7 mouse cellular contexts compared by ENCODE assay signal in genomic region chr3:81017385-81018051, GRCm38 (mm10). TPM values are rescaled to one million over a fixed set of nuclear protein-coding genes. Genes with fewer than 3 reads are reported as not detected.
DNase-seq lines count a peak whose midpoint lies in the region; ATAC-seq and TF ChIP-seq lines count a peak whose summit lies in the region.

No protein-coding gene starts in this region.

- TF ChIP-seq CTCF in C2C12 (IDR thresholded peaks at IDR 0.05; ENCODE audit: control insufficient read depth, insufficient read depth, insufficient read length), result no peak
- no peak for TF ChIP-seq CTCF in kidney, postnatal 0 days (IDR thresholded peaks at IDR 0.05; ENCODE audit: low read depth)

- H3K9ac ChIP-seq in kidney, postnatal 0 days (ENCODE audit: low read depth, low read length), result no peak overlapping the region
- H3K9ac ChIP-seq in stomach, embryonic 14.5 days (replicated peaks; ENCODE audit: low read depth, low read length), result no peak overlapping the region

- no peaks in the 10 kb centered on the region for H3K27me3 ChIP-seq in C2C12 (ENCODE audit: control insufficient read depth, insufficient read depth, insufficient read length)
- no peaks in the 10 kb centered on the region for H3K27me3 ChIP-seq in kidney, postnatal 0 days (ENCODE audit: insufficient read depth, low read length)
- H3K27me3 ChIP-seq in stomach, embryonic 14.5 days (ENCODE audit: control insufficient read depth, insufficient read depth, low read length), result no peaks in the 10 kb centered on the region
- H3K27me3 ChIP-seq in midbrain, embryonic 10.5 days (ENCODE audit: low read depth, poor library complexity, severe bottlenecking), result no peaks in the 10 kb centered on the region

- H3K4me2 ChIP-seq in kidney, postnatal 0 days (ENCODE audit: low read length), result no peak overlapping the region
- no peak overlapping the region for H3K4me2 ChIP-seq in stomach, embryonic 14.5 days (replicated peaks; ENCODE audit: low read depth, low read length)

- no peak overlapping the region for H3K4me3 ChIP-seq in C2C12 (ENCODE audit: insufficient read depth, poor library complexity, severe bottlenecking)
- H3K4me3 ChIP-seq in kidney, postnatal 0 days (replicated peaks; ENCODE audit: low read depth, low read length), result no peak overlapping the region
- no peak overlapping the region for H3K4me3 ChIP-seq in stomach, embryonic 14.5 days (ENCODE audit: low read depth, low read length)
- H3K4me3 ChIP-seq in midbrain, embryonic 10.5 days, result no peak overlapping the region

- no peaks in the 10 kb centered on the region for H3K36me3 ChIP-seq in C2C12 (ENCODE audit: control insufficient read depth, insufficient read depth)
- no peaks in the 10 kb centered on the region for H3K36me3 ChIP-seq in kidney, postnatal 0 days (ENCODE audit: insufficient read depth, low read length)
- no peaks in the 10 kb centered on the region for H3K36me3 ChIP-seq in stomach, embryonic 14.5 days (ENCODE audit: control insufficient read depth, insufficient read depth, low read length)
- no peaks in the 10 kb centered on the region for H3K36me3 ChIP-seq in midbrain, embryonic 10.5 days

- ATAC-seq in kidney, postnatal 0 days (replicated peaks; ENCODE audit: low FRiP score, low read depth), result peak; percentile 85
- peak; percentile 91 for ATAC-seq in stomach, embryonic 14.5 days (ENCODE audit: insufficient number of reproducible peaks, insufficient read depth, low FRiP score, low read depth)
- ATAC-seq in erythroblast, adult 5-6 weeks (replicated peaks; ENCODE audit: low FRiP score, poor library complexity, severe bottlenecking), result no peak

- no peaks in the 10 kb centered on the region for H3K79me2 ChIP-seq in C2C12 (ENCODE audit: control insufficient read depth, insufficient read depth)

- H3K79me3 ChIP-seq in C2C12 (ENCODE audit: low read depth), result no peaks in the 10 kb centered on the region

- H3ac ChIP-seq in C2C12 (ENCODE audit: control insufficient read depth, insufficient read length, low read depth), result no peak overlapping the region

- no peaks in the 10 kb centered on the region for H3K9me3 ChIP-seq in kidney, postnatal 0 days (replicated peaks; ENCODE audit: low read length)
- H3K9me3 ChIP-seq in stomach, embryonic 14.5 days (ENCODE audit: control insufficient read depth, low read depth, low read length), result no peaks in the 10 kb centered on the region
- no peaks in the 10 kb centered on the region for H3K9me3 ChIP-seq in midbrain, embryonic 10.5 days (replicated peaks)

- DNase-seq in 3134 (ENCODE audit: extremely low read depth, insufficient read length, low spot score), result peak; percentile 88
- peak; percentile 12 for DNase-seq in gastrocnemius, postnatal 10 days
- DNase-seq in kidney, postnatal 0 days (ENCODE audit: low spot score), result peak; percentile 65
- no peak for DNase-seq in midbrain, embryonic 10.5 days (ENCODE audit: low spot score)

- WGBS in kidney, postnatal 0 days, result 63% methylated on average over 5 of the region's 5 CpGs
- WGBS in stomach, embryonic 14.5 days, result 73% methylated on average over 5 of the region's 5 CpGs
- WGBS in midbrain, embryonic 10.5 days, result 88% methylated on average over 5 of the region's 5 CpGs

- H3K4me1 ChIP-seq in kidney, postnatal 0 days (replicated peaks; ENCODE audit: insufficient read depth, low read length), result no peaks in the 10 kb centered on the region
- H3K4me1 ChIP-seq in stomach, embryonic 14.5 days (ENCODE audit: control insufficient read depth, insufficient read depth, low read length), result 0 out of 2 replicates have a peak, but pooled peaks cover 4% of the 10 kb centered on the region
- H3K4me1 ChIP-seq in midbrain, embryonic 10.5 days, result no peaks in the 10 kb centered on the region

- H3K27ac ChIP-seq in kidney, postnatal 0 days, result no peak overlapping the region
- no peak overlapping the region for H3K27ac ChIP-seq in stomach, embryonic 14.5 days (ENCODE audit: low read length)
- H3K27ac ChIP-seq in midbrain, embryonic 10.5 days (replicated peaks), result no peak overlapping the region

TF ChIP-seq in C2C12, 6 proteins besides CTCF, POLR2A, EP300 and RAD21:
- peak; percentile 0 for TF ChIP-seq CEBPB (IDR thresholded peaks at IDR 0.05; ENCODE audit: low read depth)
- no peak for TF ChIP-seq MYOG (IDR thresholded peaks at IDR 0.05; ENCODE audit: control insufficient read depth, extremely low read depth, insufficient read length)
- TF ChIP-seq FOSL1 (IDR thresholded peaks at IDR 0.05; ENCODE audit: insufficient read depth, low read length, poor library complexity, severe bottlenecking), result peak; percentile 82
- no peak for TF ChIP-seq MAX (IDR thresholded peaks at IDR 0.05)
- TF ChIP-seq USF1 (IDR thresholded peaks at IDR 0.05; ENCODE audit: low read depth), result no peak
- no peak for TF ChIP-seq MYOD1 (IDR thresholded peaks at IDR 0.05; ENCODE audit: control insufficient read depth, insufficient read length, low read depth)

RNA-seq across cellular contexts. Expression of gene Pdgfc, which starts 18.7 kb away (rescaled TPM):
- polyA plus RNA-seq in C2C12 (2012; fragmentation: generic; extraction: Trizol), result 13.3 TPM
- total RNA-seq in gastrocnemius, postnatal 10 days (2021), result 1 to 10 TPM; 4.1 to 7.4 TPM
- polyA plus RNA-seq in kidney, postnatal 0 days (2015; fragmentation: Nextera tagmentation; extraction: Ambion mirVana), result 35.3 and 36.1 TPM in 2 replicates
- 27.5 and 29.2 TPM in 2 replicates for polyA plus RNA-seq in stomach, embryonic 14.5 days (2014; fragmentation: Nextera tagmentation; extraction: Ambion mirVana)
- total RNA-seq in erythroblast, adult 5-6 weeks (2015; ENCODE audit: low replicate concordance), result 1.5 TPM in 1 of 2 replicates, not detected in the other
- total RNA-seq in erythroblast, adult 5-6 weeks (2017; ENCODE audit: low replicate concordance), result 0.14 TPM in 1 of 2 replicates, not detected in the other
- polyA plus RNA-seq in midbrain, embryonic 10.5 days (2016; fragmentation: Nextera tagmentation; extraction: Ambion mirVana), result 7.7 TPM in 2 replicates
